Mouse (Mus musculus): ENCODE measurements around the gene Oxct2b. TPM values are rescaled to one million over a fixed set of nuclear protein-coding genes. Genes with fewer than 3 reads are reported as not detected.

The Oxct2b gene
- polyA plus RNA-seq (2015; fragmentation: Nextera tagmentation; extraction: Ambion mirVana), result 0.11 and 0.14 TPM in 2 replicates

DNA sequence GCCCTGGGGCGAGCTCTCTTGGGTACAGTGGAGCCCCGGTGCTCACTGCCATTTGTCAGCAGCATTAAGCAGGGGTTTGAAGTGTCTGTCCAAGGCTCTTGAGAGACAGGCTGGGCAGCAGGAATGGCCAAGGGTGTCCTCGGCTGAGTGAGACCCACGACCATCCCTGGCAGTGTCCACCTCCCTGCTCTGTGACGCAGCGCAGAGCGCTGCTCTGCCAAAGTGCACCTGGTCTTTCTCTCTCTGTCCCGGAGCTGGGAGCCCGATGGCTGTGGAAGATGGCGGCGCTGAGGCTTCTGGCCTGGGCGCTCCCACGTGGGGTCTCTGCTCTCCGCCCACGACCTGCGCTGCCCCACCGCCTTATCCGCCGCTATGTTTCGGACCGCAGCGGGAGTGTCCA lies at the start of gene Oxct2b:
Gene Oxct2b, plus strand, starts transcription at position 256 of the 400 bp plus-strand sequence.
- Histone ChIP-seq H3K4me1 (replicated peaks) (0 out of 2 replicates have a peak, but pooled peaks cover 4% of the 10 kb centered on the region), H3K4me2 (replicated peaks) (peak within 1 kb of the TSS; percentile 57), H3K36me3 (no peaks in the 10 kb centered on the region), H3K9ac (replicated peaks) (peak within 1 kb of the TSS; percentile 53; the same call in 1 of the 2 replicates), H3K27ac (no peak within 1 kb of the TSS), H3K27me3 (peaks cover 12% of the 10 kb centered on the region), H3K4me3 (replicated peaks) (peak within 1 kb of the TSS; percentile 37), H3K9me3 (no peaks in the 10 kb centered on the region)
- 11% methylated on average over 22 of the region's 22 CpGs for WGBS
- ATAC-seq, result peak; percentile 49

DNA sequence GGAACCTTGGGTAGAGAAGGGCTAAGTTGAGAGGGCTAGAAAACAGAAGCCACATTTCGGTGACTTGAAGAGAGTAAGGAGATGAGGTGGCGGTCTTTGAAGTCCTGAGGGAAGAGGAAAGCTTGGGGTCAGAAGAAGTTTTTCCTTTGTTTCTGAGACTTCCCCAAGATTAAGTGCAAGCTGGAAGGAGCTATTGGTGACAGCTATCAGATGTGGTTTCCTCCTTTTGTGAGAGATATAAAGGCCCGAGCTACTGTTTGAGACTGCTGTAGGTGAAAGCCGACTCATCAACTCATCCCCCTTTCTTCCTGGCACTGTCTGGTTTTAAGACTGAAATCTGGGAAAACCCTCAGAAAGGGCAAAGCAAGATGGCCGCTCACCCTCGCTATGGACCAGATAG lies 47.4 kb upstream of the Oxct2b start:
- WGBS, result 89% methylated on average over 6 of the region's 6 CpGs
- H3K4me3 ChIP-seq (replicated peaks), result no peak overlapping the region

DNA sequence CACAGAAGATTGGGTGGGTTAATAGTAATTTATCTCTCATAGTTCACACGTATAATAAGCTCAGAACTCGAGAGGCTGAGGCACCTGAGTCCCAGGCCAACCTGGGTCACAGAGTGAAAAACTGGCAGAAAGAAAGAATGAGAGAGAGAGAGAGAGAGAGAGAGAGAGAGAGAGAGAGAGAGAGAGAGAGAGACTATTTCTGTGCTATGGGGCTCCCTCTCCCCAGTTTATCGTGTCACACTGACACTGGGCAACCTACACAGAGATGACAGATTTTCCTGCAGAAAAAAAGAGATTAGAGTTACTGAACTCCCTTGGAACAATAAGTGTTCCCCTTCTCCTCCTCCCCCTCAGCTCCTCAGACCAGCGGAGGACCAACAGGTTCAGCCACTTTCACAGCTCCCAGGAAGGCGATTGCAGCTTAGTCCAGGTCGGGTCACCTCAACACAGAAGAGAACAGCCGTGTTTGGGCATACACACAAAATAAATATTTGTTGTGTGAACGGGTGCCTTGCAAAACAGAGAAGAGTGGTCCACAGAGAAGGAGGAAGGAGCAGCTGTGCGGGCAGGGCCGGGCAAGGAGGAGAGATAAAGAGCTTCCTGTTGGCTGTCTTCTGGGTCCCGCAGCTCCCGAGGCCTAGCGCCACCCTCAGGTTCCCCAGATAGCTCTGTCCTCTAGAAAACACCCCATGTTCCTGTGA lies 44.6 kb upstream of the Oxct2b start:
- Histone ChIP-seq H3K4me3 (replicated peaks) (no peak overlapping the region), H3K9ac (replicated peaks) (peak overlapping the region; percentile 42; the same call in 1 of the 2 replicates), H3K4me2 (replicated peaks) (peak overlapping the region; percentile 32), H3K27ac (no peak overlapping the region), H3K4me1 (replicated peaks) (peaks cover 6% of the 10 kb centered on the region; the same call in 1 of the 2 replicates), H3K27me3 (no peaks in the 10 kb centered on the region), H3K36me3 (no peaks in the 10 kb centered on the region), H3K9me3 (no peaks in the 10 kb centered on the region; the same call in 1 of the 2 replicates)
- WGBS, result 8% methylated on average over 13 of the region's 13 CpGs
- peak; percentile 66 for ATAC-seq

More for the DNA sequence above, 47.4 kb upstream of the Oxct2b start:
- no peaks in the 10 kb centered on the region; the same call in 1 of the 2 replicates for H3K9me3 ChIP-seq
- H3K36me3 ChIP-seq, result no peaks in the 10 kb centered on the region
- peaks cover 6% of the 10 kb centered on the region; the same call in 1 of the 2 replicates for H3K4me1 ChIP-seq (replicated peaks)
- H3K9ac ChIP-seq (replicated peaks), result no peak overlapping the region
- H3K4me2 ChIP-seq (replicated peaks), result no peak overlapping the region
- no peaks in the 10 kb centered on the region for H3K27me3 ChIP-seq
- H3K27ac ChIP-seq, result no peak overlapping the region
- no peak for ATAC-seq

DNA sequence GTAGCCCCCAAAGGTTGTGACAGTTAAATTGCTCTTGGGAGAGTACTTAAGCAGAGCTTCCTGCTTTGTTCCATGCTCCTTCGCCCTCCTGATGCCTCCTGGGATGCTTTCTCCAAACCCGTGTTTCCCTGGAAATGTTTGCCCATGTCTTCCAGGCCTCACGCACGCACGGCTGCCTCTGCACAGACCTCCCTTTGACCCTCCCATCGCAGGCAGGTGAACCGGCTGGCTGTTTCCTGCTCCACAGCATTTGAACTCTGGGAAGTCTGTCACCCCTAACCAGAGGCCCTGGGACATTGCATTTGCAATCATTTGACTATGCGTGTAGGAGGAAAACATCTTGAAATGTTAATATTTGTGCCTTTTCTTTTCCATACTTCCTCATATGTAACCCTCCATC lies 39.1 kb upstream of the Oxct2b start:
- peaks cover 3% of the 10 kb centered on the region; the same call in 1 of the 2 replicates for H3K9me3 ChIP-seq
- no peak for ATAC-seq
- H3K4me1 ChIP-seq (replicated peaks), result no peaks in the 10 kb centered on the region
- WGBS, result 55% methylated on average over 8 of the region's 8 CpGs
- H3K4me3 ChIP-seq (replicated peaks), result no peak overlapping the region
- H3K4me2 ChIP-seq (replicated peaks), result no peak overlapping the region
- no peak overlapping the region for H3K9ac ChIP-seq (replicated peaks)
- H3K27me3 ChIP-seq, result no peaks in the 10 kb centered on the region
- H3K27ac ChIP-seq, result no peak overlapping the region
- no peaks in the 10 kb centered on the region for H3K36me3 ChIP-seq

DNA sequence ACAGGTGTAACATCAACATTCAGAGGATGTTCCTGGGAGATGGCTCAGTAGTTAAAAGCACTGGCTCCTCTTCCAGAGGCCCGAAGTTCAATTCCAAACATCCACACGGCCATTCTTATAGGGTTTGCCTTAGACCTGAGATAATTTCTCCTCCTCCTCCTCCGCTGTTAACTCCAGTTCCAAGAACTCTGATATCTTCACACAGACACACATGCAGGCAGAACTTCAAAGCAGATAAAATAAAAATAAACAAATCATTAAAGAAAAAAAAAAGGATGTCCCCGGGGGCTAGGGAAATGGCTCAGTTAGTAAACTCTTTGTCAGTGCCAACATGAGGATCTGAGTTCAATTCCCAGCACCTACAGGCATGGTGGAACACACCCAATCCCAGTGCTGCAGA lies 37.8 kb upstream of the Oxct2b start:
- no peak overlapping the region for H3K4me3 ChIP-seq (replicated peaks)
- 0 out of 2 replicates have a peak, but pooled peaks cover 5% of the 10 kb centered on the region for H3K4me1 ChIP-seq (replicated peaks)
- ATAC-seq, result no peak
- no peaks in the 10 kb centered on the region for H3K27me3 ChIP-seq
- H3K36me3 ChIP-seq, result no peaks in the 10 kb centered on the region
- WGBS, result 87% methylated on average over 4 of the region's 4 CpGs
- H3K27ac ChIP-seq, result no peak overlapping the region
- H3K9ac ChIP-seq (replicated peaks), result no peak overlapping the region
- peaks cover 3% of the 10 kb centered on the region; the same call in 1 of the 2 replicates for H3K9me3 ChIP-seq
- no peak overlapping the region for H3K4me2 ChIP-seq (replicated peaks)

DNA sequence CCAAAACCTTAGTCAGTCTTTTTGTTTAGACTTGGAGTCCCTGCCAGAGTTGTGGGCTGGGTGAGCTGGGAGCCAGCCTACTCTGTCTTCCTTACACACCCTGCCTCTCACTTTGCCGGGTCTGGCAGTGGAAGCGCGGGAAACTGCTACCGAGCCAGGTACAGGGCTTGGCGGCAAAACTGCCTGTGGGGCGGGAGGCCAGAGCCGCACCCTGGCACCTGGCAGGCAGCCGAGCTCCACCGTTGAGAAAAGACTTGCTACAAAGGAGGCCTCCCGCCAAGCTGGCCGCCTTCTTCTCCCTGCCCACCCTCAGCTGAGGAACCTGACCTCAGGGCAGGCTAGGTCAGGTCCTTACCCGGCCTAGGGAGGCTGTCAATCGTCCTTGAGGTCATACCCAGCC lies 35.3 kb upstream of the Oxct2b start:
- Histone ChIP-seq H3K27me3 (no peaks in the 10 kb centered on the region), H3K27ac (no peak overlapping the region), H3K9ac (replicated peaks) (no peak overlapping the region), H3K9me3 (peaks cover 3% of the 10 kb centered on the region; the same call in 1 of the 2 replicates), H3K36me3 (no peaks in the 10 kb centered on the region), H3K4me2 (replicated peaks) (no peak overlapping the region), H3K4me3 (replicated peaks) (no peak overlapping the region), H3K4me1 (replicated peaks) (0 out of 2 replicates have a peak, but pooled peaks cover 5% of the 10 kb centered on the region)
- no peak for ATAC-seq
- WGBS, result 42% methylated on average over 13 of the region's 13 CpGs

DNA sequence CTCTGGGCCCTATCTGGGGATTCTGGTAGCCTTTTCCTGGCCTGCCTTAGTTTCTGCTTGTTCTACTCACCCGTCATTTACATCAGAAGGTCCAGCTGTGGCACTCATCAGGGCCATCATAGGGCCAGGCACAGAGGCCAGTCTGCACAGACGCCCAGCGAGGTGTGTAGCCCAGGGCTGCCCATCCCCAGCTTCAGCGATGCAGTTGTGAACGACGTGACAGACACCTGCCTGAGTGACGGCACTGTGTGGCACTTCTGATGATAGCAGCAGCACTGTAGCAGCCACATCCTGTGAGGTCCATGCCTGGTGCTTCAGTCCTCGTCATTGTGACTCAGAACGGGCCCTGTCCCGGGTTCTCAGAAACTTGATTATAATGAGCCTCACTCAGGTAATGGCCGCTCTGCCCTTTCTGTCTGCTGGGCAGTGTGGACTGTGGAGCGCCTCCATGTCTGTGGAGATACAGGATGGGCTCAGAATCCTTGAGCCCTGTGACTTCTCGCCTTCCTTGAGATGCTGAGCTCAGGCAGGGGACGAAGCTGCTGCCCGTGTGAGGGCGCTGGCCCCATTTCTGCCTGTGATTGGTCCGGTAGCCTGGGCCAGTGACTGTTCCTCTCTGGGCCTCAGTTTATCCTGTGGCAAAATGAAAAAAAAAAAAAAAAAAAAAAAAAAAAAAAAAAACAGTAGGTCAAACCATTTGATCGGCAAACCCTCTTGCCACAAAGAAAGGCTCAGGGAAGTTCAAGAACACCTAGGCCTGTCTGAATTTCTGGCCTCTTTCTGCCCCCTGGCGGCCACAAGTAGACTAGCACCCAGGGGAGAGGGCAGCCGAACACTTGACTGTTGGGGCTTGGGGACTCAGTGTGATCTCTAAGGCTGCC lies 33.5 kb upstream of the Oxct2b start:
- no peaks in the 10 kb centered on the region for H3K36me3 ChIP-seq
- no peak overlapping the region for H3K27ac ChIP-seq
- H3K4me2 ChIP-seq (replicated peaks), result no peak overlapping the region
- H3K4me1 ChIP-seq (replicated peaks), result 0 out of 2 replicates have a peak, but pooled peaks cover 5% of the 10 kb centered on the region
- no peak overlapping the region for H3K4me3 ChIP-seq (replicated peaks)
- H3K9me3 ChIP-seq, result peaks cover under 1% of the 10 kb centered on the region; the same call in 1 of the 2 replicates
- ATAC-seq, result peak; percentile 75
- H3K27me3 ChIP-seq, result no peaks in the 10 kb centered on the region
- no peak overlapping the region for H3K9ac ChIP-seq (replicated peaks)
- WGBS, result 58% methylated on average over 20 of the region's 20 CpGs

DNA sequence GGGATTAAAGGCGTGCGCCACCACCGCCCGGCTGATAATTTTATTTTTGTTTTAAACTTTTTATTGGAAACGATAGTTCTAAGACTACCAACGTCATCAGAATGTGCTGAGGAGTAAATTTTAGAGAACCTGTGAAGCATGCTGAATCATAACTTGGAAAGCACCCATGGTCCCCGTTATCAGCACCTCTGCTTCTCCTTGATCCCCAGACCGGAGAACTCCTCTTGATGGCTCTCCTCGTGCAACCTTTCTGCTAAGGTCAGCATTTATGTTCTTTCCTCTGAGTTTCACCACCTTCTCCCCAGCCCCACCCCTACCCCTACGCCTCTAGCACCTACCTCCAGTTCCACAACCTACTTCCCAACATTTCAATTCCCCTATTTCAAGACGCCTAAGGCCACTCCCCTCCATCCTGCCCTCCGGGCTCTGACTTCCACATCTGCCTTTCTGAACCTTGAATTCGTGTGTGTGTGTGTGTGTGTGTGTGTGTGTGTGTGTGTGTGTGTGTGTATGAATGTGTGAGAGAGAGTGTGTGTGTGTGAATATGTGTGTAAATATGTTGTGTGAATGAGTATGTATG lies 32.7 kb upstream of the Oxct2b start:
- WGBS, result 72% methylated on average over 13 of the region's 13 CpGs
- Histone ChIP-seq H3K27me3 (no peaks in the 10 kb centered on the region), H3K4me2 (replicated peaks) (no peak overlapping the region), H3K27ac (no peak overlapping the region), H3K36me3 (no peaks in the 10 kb centered on the region), H3K9ac (replicated peaks) (no peak overlapping the region), H3K4me1 (replicated peaks) (0 out of 2 replicates have a peak, but pooled peaks cover 5% of the 10 kb centered on the region), H3K4me3 (replicated peaks) (no peak overlapping the region), H3K9me3 (no peaks in the 10 kb centered on the region)
- ATAC-seq, result no peak

DNA sequence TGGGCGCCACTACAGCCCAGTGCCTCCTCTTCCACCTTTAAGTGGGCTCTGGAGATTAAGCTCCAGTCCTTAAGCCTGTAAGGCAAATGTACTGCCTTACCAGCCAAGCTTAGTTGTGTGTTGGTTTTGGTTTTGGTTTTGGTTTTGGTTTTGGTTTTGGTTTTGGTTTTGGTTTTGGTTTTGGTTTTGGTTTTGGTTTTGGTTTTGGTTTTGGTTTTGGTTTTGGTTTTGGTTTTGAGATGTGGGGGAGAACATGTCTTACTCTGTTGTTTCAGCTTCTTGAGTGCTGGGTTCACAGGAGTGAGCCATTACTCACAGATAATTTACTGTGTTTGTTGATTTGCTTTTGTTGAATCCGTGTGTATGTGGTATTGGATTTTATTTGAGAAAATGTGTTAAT lies 30.8 kb upstream of the Oxct2b start:
- H3K9me3 ChIP-seq, result no peaks in the 10 kb centered on the region
- no peaks in the 10 kb centered on the region for H3K36me3 ChIP-seq
- no peak overlapping the region for H3K27ac ChIP-seq
- ATAC-seq, result no peak
- no peak overlapping the region for H3K9ac ChIP-seq (replicated peaks)
- no peak overlapping the region for H3K4me2 ChIP-seq (replicated peaks)
- no peak overlapping the region for H3K4me3 ChIP-seq (replicated peaks)
- WGBS, result 83% methylated on average over 2 of the region's 2 CpGs
- no peaks in the 10 kb centered on the region for H3K27me3 ChIP-seq
- H3K4me1 ChIP-seq (replicated peaks), result 0 out of 2 replicates have a peak, but pooled peaks cover 5% of the 10 kb centered on the region

DNA sequence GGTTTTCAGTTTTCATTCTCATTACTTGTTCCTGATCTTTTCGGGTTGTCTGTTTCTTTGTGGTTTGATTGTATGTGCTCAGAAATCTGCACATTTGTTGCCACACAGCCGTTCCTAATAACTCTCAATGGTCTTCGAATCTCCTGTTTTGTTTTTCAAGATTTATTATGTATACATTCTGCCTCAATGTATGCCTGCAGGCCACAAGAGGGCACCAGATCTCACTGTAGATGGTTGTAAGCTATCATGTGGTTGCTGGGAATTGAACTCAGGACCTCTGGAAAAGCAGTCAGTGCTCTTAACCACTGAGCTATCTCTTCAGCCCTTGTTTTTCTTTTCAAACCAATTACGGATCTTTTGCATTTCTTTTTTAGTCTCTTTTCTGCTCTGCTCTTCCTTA lies 29.7 kb upstream of the Oxct2b start:
- 94% methylated on average over 4 of the region's 4 CpGs for WGBS
- ATAC-seq, result no peak
- H3K9ac ChIP-seq (replicated peaks), result no peak overlapping the region
- H3K36me3 ChIP-seq, result no peaks in the 10 kb centered on the region
- H3K4me3 ChIP-seq (replicated peaks), result no peak overlapping the region
- H3K27ac ChIP-seq, result no peak overlapping the region
- H3K9me3 ChIP-seq, result no peaks in the 10 kb centered on the region
- H3K4me1 ChIP-seq (replicated peaks), result 0 out of 2 replicates have a peak, but pooled peaks cover 5% of the 10 kb centered on the region
- H3K4me2 ChIP-seq (replicated peaks), result no peak overlapping the region
- H3K27me3 ChIP-seq, result no peaks in the 10 kb centered on the region

DNA sequence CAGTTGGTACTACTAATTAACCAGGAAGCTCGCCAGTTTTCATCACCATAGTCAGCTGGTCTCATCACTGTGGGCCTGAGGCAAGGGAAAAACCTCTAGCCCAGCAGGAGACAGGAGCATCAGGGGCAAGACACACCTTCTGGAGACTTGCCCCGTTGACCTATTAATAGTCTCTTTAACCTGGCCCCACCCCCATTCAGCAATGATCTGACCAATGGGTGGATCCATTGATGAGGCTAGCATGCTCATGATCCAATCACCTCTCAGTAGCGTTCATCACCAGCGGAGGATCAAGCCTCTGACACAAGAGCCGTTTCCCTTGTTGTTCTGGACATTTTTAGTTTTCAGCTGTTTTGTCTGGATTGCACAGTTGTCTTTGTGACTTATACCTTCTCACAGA lies 23.4 kb upstream of the Oxct2b start:
- Histone ChIP-seq H3K4me1 (replicated peaks) (no peaks in the 10 kb centered on the region), H3K4me3 (replicated peaks) (no peak overlapping the region), H3K36me3 (no peaks in the 10 kb centered on the region), H3K4me2 (replicated peaks) (no peak overlapping the region), H3K27me3 (no peaks in the 10 kb centered on the region), H3K9ac (replicated peaks) (no peak overlapping the region), H3K9me3 (no peaks in the 10 kb centered on the region), H3K27ac (no peak overlapping the region)
- ATAC-seq, result no peak
- WGBS, result 77% methylated on average over 5 of the region's 5 CpGs

All from midbrain, embryonic 13.5 days (tissue).